Mouse (Mus musculus) small intestine, adult 2 months (tissue): ENCODE data around the gene Mgp.

Source experiments
- CTCF ChIP-seq: fragments of 200-500 bp; IDR thresholded peaks from 2 replicates; pipeline ENCODE4 v1.5.1; 2012; ENCODE audit warnings: low read depth, mild to moderate bottlenecking, control low read depth, inconsistent platforms, low read length, moderate library complexity, mixed read lengths; ENCODE audit not compliant: insufficient replicate concordance, insufficient read length; ENCODE audit errors: extremely low read depth
- POLR2A ChIP-seq: fragments of 200-500 bp; IDR thresholded peaks from 2 replicates; pipeline ENCODE4 v1.6.1; 2012; ENCODE audit warnings: low read depth, mild to moderate bottlenecking, control low read depth, inconsistent platforms, low read length, moderate library complexity

DNA sequence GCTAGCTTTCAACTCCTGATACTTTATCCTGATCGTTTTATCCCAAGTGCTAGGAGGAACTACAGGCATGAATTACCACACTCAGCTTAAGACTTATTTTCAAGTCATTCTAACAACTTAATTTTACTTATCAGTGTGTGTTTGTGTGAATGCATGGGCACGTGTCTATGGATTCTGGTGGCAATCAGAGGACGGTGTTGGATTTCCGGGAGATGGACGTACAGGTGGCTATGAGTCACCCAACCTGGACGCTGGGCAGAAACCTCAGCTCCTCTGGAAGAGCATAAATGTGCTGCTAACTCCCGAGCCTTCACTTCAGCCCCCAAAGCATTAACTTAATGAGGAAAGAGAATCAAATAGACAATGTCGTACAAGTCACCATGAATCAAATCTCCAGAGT lies 50.6 kb downstream of the Mgp start:
- TF ChIP-seq CTCF = no peak
- no peak for TF ChIP-seq POLR2A
